Mouse (Mus musculus): ENCODE results near the gene Olfr1260.

DNA sequence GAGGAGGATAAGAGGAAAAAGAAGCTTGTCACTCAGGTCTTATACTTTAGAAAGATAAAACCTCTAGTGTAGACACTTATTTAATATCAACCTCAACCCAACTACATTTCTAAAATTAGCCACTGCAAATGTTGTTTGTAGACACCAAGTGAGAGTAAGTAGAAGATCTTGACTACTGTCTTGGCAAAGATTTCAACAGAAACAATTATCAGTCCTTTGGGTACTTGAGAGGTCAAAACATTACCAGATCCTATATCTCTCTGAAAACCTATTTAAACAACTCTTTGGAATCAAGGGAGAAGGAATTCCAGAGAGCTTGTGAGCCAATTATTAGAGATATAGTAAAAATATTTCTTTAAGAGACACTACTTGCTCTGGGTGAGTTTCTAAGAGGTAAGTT lies 16.8 kb downstream of the Olfr1260 start, which contains the start of gene Olfr1261:
- TF ChIP-seq CTCF (IDR thresholded peaks at IDR 0.05; ENCODE audit: extremely low read depth, insufficient read length, insufficient replicate concordance, low read depth, low read length) (no peak), POLR2A (IDR thresholded peaks at IDR 0.05; ENCODE audit: low read depth, low read length) (no peak)
